Mouse (Mus musculus) kidney, embryonic 14.5 days (tissue): ENCODE measurements around the gene Btaf1. TPM values are rescaled to one million over a fixed set of nuclear protein-coding genes. Genes with fewer than 3 reads are reported as not detected.

Experiments
- ATAC-seq: fragments of 200-750 bp; cut with Nextera tagmentation; 2 replicates; pipeline ENCODE4 v1.8.0; 2017; ENCODE audit warnings: moderate number of reproducible peaks, mild to moderate bottlenecking, moderate TSS enrichment, moderate library complexity; ENCODE audit not compliant: low FRiP score, low TSS enrichment
- H3K27ac ChIP-seq: fragments of 300-500 bp; sonication (generic); 2 replicates; pipeline ENCODE4 v1.5.1; 2014; ENCODE audit warnings: low read depth, mild to moderate bottlenecking, low read length, moderate library complexity, mixed read lengths
- H3K27me3 ChIP-seq: fragments of 300-500 bp; sonication (generic); 2 replicates; pipeline ENCODE4 v1.6.1; 2014; ENCODE audit warnings: mild to moderate bottlenecking, low read length; ENCODE audit not compliant: control insufficient read depth, insufficient read depth
- H3K36me3 ChIP-seq: fragments of 300-500 bp; sonication (generic); 2 replicates; pipeline ENCODE4 v1.6.1; 2014; ENCODE audit warnings: low read length, mixed read lengths; ENCODE audit not compliant: control insufficient read depth, insufficient read depth
- H3K4me1 ChIP-seq: fragments of 300-500 bp; sonication (generic); 2 replicates; pipeline ENCODE4 v1.6.1; 2014; ENCODE audit warnings: low read length, mixed read lengths; ENCODE audit not compliant: control insufficient read depth, insufficient read depth
- H3K4me2 ChIP-seq: fragments of 300-500 bp; sonication (generic); replicated peaks from 2 replicates; pipeline ENCODE4 v1.6.1; 2014; ENCODE audit warnings: low read depth, mild to moderate bottlenecking, low read length
- H3K4me3 ChIP-seq: fragments of 300-500 bp; sonication (generic); 2 replicates; pipeline ENCODE4 v1.5.1; 2014; ENCODE audit warnings: mild to moderate bottlenecking, low read length
- H3K9ac ChIP-seq: fragments of 300-500 bp; sonication (generic); 2 replicates; pipeline ENCODE4 v1.6.1; 2014; ENCODE audit warnings: low read depth, mild to moderate bottlenecking, low read length, moderate library complexity
- H3K9me3 ChIP-seq: fragments of 300-500 bp; sonication (generic); 2 replicates; pipeline ENCODE4 v1.6.1; 2016; ENCODE audit warnings: low read length; ENCODE audit not compliant: control insufficient read depth
- WGBS: fragments of 180-500 bp; shearing (Covaris S2); extraction: QIAGEN DNeasy Blood & Tissue Kit; methylation state at CpG from one replicate; pipeline ENCODE4 v1.1.7; 2014; 5-methylcytosine and 5-hydroxymethylcytosine counted together
- polyA plus RNA-seq: library from polyadenylated mRNA; unstranded; fragments of >200 nt; fragmentation: Nextera tagmentation; extraction: Ambion mirVana; gene quantifications from 2 replicates; pipeline ENCODE4 v1.2.1, GENCODE M21; 2014

Btaf1 gene
- polyA plus RNA-seq, 1 experiment from 2014 or later, result 19.0 TPM

DNA sequence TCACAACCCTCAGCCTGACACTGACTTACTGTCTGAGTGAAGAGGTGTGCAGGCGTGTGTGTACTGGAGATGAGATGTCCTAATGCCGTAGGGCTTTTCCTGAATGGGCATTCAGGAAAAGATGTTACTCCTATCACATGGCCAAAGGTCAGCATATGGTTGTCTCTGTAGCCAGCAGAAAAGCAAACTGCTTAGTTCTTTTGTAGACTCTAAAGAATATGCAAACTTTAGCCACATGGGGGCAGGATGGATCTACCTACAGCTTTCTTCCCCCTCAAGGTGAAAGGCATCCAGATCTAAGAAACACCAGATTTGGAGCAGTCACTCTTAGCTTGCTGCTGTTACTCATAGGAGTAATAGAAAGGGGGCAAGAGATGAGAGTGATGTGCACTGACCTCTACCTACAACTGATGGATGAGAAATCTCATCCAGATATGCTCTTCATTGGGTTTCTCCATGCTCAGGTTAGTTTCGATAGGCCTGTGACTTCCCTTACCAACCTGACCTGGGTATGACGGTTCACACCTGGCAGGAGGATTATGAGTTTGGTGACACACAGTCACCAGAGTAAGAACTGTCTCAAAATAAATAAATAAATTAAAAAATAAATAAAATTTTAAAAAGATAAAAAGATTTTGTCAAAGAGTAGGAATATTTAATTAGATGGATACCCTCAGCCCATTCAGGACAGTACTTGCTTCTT, 124.9 kb downstream of the Btaf1 start:
- no peak for ATAC-seq
- Histone ChIP-seq H3K9ac (no peak overlapping the region), H3K4me2 (no peak overlapping the region), H3K27me3 (no peaks in the 10 kb centered on the region), H3K4me1 (no peaks in the 10 kb centered on the region), H3K27ac (no peak overlapping the region), H3K4me3 (no peak overlapping the region), H3K9me3 (no peaks in the 10 kb centered on the region), H3K36me3 (no peaks in the 10 kb centered on the region)
- WGBS, result 60% methylated on average over 4 of the region's 4 CpGs

DNA sequence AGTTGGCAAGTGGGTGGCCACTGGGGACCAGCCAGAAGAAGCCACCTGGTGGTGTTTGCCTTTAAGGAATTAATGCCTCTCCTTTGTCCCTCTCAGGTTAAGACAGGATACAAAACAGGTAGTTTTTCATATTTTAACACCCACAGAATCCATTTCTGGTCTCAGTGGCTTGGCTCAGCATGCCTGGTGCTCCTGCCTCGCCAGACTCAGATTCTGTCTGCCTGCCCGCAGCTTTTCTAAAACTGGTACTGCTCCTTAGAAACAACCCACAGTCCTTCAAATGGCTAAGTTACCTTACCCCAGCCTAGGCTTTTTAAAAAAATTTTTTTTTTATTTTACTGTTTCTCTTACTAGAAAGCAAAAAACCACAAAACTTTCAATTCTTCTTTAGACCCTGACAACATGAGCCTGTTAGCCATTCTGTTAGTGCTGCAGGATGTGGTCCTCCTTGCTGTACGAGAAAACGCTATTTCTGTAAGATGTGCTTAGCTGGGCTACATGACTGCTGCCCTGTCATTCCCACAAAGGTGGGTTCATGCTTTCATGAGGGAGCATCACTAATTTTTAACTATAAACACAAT, 130.2 kb downstream of the Btaf1 start:
- no peak overlapping the region for H3K4me3 ChIP-seq

DNA sequence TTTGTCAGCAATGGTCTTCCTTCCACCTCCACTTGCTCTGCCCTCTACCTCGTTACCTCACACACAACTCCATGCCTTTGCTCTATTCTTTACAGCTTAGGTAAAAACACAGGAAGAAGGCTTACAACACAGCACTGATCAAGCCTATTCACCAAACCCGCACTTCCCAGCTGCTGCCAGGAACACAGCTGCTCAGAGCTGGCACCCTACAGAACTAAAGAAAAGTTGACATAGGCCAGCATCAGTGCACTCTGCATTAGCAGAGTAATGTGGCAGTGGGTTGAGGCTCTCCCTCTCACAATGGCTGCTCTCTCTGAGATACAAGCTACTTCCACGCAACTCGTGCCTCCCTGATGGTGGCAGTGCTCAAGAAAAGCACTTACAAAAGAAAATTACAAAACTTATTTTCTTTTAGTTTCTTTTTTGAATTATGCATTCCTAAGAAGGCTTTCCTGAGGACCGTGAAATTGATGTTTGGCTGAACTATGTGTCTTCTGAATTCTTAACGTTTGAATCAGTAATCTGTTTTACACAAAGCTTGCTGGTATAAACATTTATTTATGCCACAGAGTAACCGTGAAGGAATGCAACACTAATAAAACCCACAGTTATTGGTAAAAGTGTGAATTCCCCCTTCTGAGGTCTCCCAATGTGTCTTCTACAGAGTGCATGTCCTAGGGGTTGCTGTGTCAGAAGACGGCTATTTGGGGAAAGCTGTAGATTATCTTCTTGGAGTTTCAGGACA, 131.5 kb downstream of the Btaf1 start:
- Histone ChIP-seq H3K27me3 (no peaks in the 10 kb centered on the region), H3K9ac (no peak overlapping the region), H3K36me3 (no peaks in the 10 kb centered on the region), H3K4me2 (no peak overlapping the region), H3K4me1 (no peaks in the 10 kb centered on the region), H3K4me3 (no peak overlapping the region), H3K27ac (no peak overlapping the region), H3K9me3 (no peaks in the 10 kb centered on the region)
- 84% methylated on average over 8 of the region's 8 CpGs for WGBS
- no peak for ATAC-seq

More for the DNA sequence above, 130.2 kb downstream of the Btaf1 start:
- no peak for ATAC-seq
- Histone ChIP-seq H3K4me1 (no peaks in the 10 kb centered on the region), H3K9me3 (no peaks in the 10 kb centered on the region), H3K4me2 (no peak overlapping the region), H3K9ac (no peak overlapping the region), H3K27me3 (no peaks in the 10 kb centered on the region), H3K36me3 (no peaks in the 10 kb centered on the region), H3K27ac (no peak overlapping the region)
- 86% methylated on average over 4 of the region's 4 CpGs for WGBS

DNA sequence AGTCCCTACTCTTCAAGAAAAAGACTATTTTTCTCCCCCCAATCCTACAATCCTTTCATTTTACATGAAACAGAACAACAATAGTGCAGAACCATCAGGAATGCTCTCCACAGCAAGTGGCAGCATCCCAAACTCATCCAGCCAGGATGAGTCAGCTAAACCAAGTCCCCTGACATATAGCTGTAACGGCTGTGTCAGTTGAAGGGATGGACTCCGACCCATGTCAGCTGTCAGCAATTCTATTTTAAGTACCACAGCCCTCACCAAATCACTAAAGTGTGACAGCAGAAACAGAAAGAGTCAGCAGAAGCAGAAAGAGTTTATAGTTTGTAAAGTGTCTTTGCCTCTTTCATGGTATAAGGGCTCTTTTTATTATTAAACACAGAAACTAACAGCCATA, 133.7 kb downstream of the Btaf1 start:
- no peak for ATAC-seq
- no peak overlapping the region for H3K4me3 ChIP-seq
- 36% methylated on average over 2 of the region's 2 CpGs for WGBS

DNA sequence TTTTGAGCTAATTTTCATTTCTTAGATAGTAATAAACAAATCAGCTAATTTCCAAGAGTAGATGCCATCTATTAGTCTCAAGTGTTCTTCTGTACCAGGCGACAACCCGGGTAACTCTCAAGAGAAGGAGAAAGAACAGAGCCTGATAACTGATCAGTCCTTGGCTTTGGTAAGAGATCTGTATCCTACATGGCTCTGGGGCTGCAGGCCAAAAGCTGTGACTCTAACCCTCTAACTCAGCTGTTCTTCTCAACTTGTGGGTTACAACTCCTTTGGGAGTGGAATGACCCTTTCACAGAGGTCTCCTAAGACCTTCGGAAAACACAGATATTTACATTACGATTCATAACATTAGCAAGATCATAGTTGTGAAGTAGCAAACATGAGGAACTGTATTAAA, 134.2 kb downstream of the Btaf1 start:
- Histone ChIP-seq H3K4me3 (no peak overlapping the region), H3K4me1 (no peaks in the 10 kb centered on the region), H3K9me3 (no peaks in the 10 kb centered on the region), H3K36me3 (no peaks in the 10 kb centered on the region), H3K27me3 (no peaks in the 10 kb centered on the region), H3K4me2 (no peak overlapping the region), H3K27ac (no peak overlapping the region), H3K9ac (no peak overlapping the region)
- WGBS, result 85% methylated on average over 4 of the region's 4 CpGs
- no peak for ATAC-seq

More for the DNA sequence above, 133.7 kb downstream of the Btaf1 start:
- Histone ChIP-seq H3K4me2 (no peak overlapping the region), H3K27ac (no peak overlapping the region), H3K9ac (no peak overlapping the region), H3K36me3 (no peaks in the 10 kb centered on the region), H3K9me3 (no peaks in the 10 kb centered on the region), H3K27me3 (no peaks in the 10 kb centered on the region), H3K4me1 (no peaks in the 10 kb centered on the region)

Other genes starting within 250 kb of the Btaf1 start
- gene Ppp1r3c, start 189.4 kb upstream of the Btaf1 start, polyA plus RNA-seq, result 10.1 and 16.7 TPM in 2 replicates
- 55.7 and 93.9 TPM in 2 replicates for gene Tnks2, start 91.8 kb upstream of the Btaf1 start, polyA plus RNA-seq
- 4.9 and 6.0 TPM in 2 replicates for gene Fgfbp3, start 6.5 kb upstream of the Btaf1 start, polyA plus RNA-seq